24 mouse cellular contexts compared by ENCODE assay signal in the genomic region with DNA sequence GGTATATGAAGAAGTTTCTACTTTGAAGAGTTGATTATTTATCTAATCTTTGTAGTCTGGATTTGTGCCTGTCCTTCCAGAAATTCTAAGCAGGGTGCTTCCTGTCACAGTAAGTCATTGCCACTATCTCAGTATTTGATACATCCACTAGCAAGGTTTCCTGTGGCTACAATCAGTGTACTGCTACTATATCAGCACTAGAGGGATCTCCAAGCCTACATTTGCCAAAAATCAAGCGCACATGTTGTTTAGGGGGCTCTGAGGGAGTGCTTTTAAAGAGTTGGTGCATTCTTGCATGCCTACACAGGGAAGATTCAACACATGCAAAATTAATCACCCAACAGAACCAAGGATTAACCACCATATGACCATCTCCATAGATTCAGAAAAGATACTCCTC. TPM values are rescaled to one million over a fixed set of nuclear protein-coding genes. Genes with fewer than 3 reads are reported as not detected.
DNase-seq lines count a peak whose midpoint lies in the region; ATAC-seq and TF ChIP-seq lines count a peak whose summit lies in the region.
"Had no signal": no experiment of that assay in that cellular context is flagged by ENCODE, and none has a peak within 500 bp of the region (broad histone marks: within the 10 kb centered on the region; RNA-seq: fewer than 3 reads in every experiment).

No protein-coding gene starts in this region.

- dilution Hi-C loops in CH12.LX (cut with MboI; ENCODE audit: extremely low pct_ligation_motif_present, extremely low pct_unique_long_range_greater_than_20kb, low sequenced_read_pairs) = no loop called here

- peak; percentile 19; the same call in 1 of the 2 replicates for TF ChIP-seq CTCF in left cerebral cortex, adult 2 months (IDR thresholded peaks at IDR 0.05)
- peak in 1 of 2 experiments; percentile 48; a peak in 2 of 4 replicates for TF ChIP-seq CTCF in CH12.LX (conservative IDR thresholded peaks at IDR 0.05 in 1 of 2, IDR thresholded peaks at IDR 0.05 in 1 of 2; ENCODE audit: low read depth in 2 of 2, low read length in 2 of 2)
- TF ChIP-seq CTCF in cortical plate, adult 2 months (IDR thresholded peaks at IDR 0.05; ENCODE audit: extremely low read depth, insufficient read depth, low read length) = peak; percentile 14; the same call in 1 of the 2 replicates

- H3K9me3 ChIP-seq in CH12.LX (replicated peaks; ENCODE audit: low read length) = no peaks in the 10 kb centered on the region
- H3K9me3 ChIP-seq: embryonic facial prominence, embryonic 12.5 days; forebrain, embryonic 15.5 days; heart, embryonic 13.5 days; hindbrain, embryonic 15.5 days; liver, embryonic 13.5 days had no signal

- H3K27ac ChIP-seq in left cerebral cortex, adult 2 months = no peak overlapping the region
- H3K27ac ChIP-seq in CH12.LX (ENCODE audit: insufficient read depth, low read depth) = no peak overlapping the region
- no peak overlapping the region for H3K27ac ChIP-seq in cortical plate, adult 2 months (ENCODE audit: insufficient read depth, low read length)
- H3K27ac ChIP-seq: embryonic facial prominence, embryonic 12.5 days; forebrain, embryonic 15.5 days; heart, embryonic 13.5 days; hindbrain, embryonic 15.5 days; liver, embryonic 13.5 days had no signal

- H3K4me1 ChIP-seq in CH12.LX (ENCODE audit: control insufficient read depth in 1 of 2, insufficient read depth in 2 of 2) = peaks cover 0 to 4% of the 10 kb centered on the region in 2 experiments; a peak in 2 of 4 replicates
- no peaks in the 10 kb centered on the region for H3K4me1 ChIP-seq in cortical plate, adult 2 months (ENCODE audit: control insufficient read depth, insufficient read depth, low read length)
- H3K4me1 ChIP-seq: embryonic facial prominence, embryonic 12.5 days; forebrain, embryonic 15.5 days; heart, embryonic 13.5 days; hindbrain, embryonic 15.5 days; liver, embryonic 13.5 days had no signal

- in situ Hi-C loops in CH12.LX (cut with MboI; ENCODE audit: low pct_ligation_motif_present, low pct_unique_long_range_greater_than_20kb, low sequenced_read_pairs) = no loop called here

- H3K4me3 ChIP-seq in left cerebral cortex, adult 2 months = no peak overlapping the region
- H3K4me3 ChIP-seq in CH12.LX (replicated peaks in 1 of 3; ENCODE audit: low read depth in 2 of 3, low read length in 2 of 3, poor library complexity in 1 of 3) = no peak overlapping the region
- H3K4me3 ChIP-seq in cortical plate, adult 2 months (ENCODE audit: insufficient read depth, low read length) = no peak overlapping the region
- H3K4me3 ChIP-seq: embryonic facial prominence, embryonic 12.5 days; erythroblast, embryonic 14.5 days; forebrain, embryonic 15.5 days; heart, embryonic 13.5 days; hindbrain, embryonic 15.5 days; liver, embryonic 13.5 days had no signal

- TF ChIP-seq EP300 in CH12.LX (IDR thresholded peaks at IDR 0.05; ENCODE audit: low read length) = no peak

- intact Hi-C loops in heart, postnatal 25 days (cut with DNase I) = no loop called here
- intact Hi-C loops in left cerebral cortex, adult 2 months (cut with DNase I) = no loop called here

- no peaks in the 10 kb centered on the region for H3K36me3 ChIP-seq in CH12.LX (replicated peaks in 1 of 2; ENCODE audit: control insufficient read depth in 1 of 2, insufficient read depth in 1 of 2, low read length in 1 of 2)
- H3K36me3 ChIP-seq: embryonic facial prominence, embryonic 12.5 days; forebrain, embryonic 15.5 days; heart, embryonic 13.5 days; hindbrain, embryonic 15.5 days; liver, embryonic 13.5 days had no signal

- no peak for ATAC-seq in erythroid progenitor cell, adult 5-6 weeks (replicated peaks; ENCODE audit: low FRiP score, poor library complexity, severe bottlenecking)
- ATAC-seq: activated CD4-positive, CD25-positive, alpha-beta regulatory T cell, adult 4 months; forebrain, embryonic 15.5 days; midbrain, embryonic 16.5 days; Patski had no signal

- no peaks in the 10 kb centered on the region for H3K27me3 ChIP-seq in CH12.LX (replicated peaks)
- H3K27me3 ChIP-seq: embryonic facial prominence, embryonic 12.5 days; forebrain, embryonic 15.5 days; heart, embryonic 13.5 days; hindbrain, embryonic 15.5 days; liver, embryonic 13.5 days had no signal

- no peak overlapping the region for H3K4me2 ChIP-seq in CH12.LX (ENCODE audit: insufficient read depth, low read depth, poor library complexity, severe bottlenecking)
- H3K4me2 ChIP-seq: embryonic facial prominence, embryonic 12.5 days; forebrain, embryonic 15.5 days; heart, embryonic 13.5 days; hindbrain, embryonic 15.5 days; liver, embryonic 13.5 days had no signal

- no peak for TF ChIP-seq POLR2A in CH12.LX (IDR thresholded peaks at IDR 0.05; ENCODE audit: low read depth, low read length)
- no peak for TF ChIP-seq POLR2A in cortical plate, adult 2 months (IDR thresholded peaks at IDR 0.05; ENCODE audit: extremely low read depth, insufficient read depth, low read length)

- peak; percentile 50 for TF ChIP-seq RAD21 in CH12.LX (IDR thresholded peaks at IDR 0.05; ENCODE audit: low read depth, low read length)

- H3K9ac ChIP-seq in CH12.LX (ENCODE audit: insufficient read depth, low read depth) = no peak overlapping the region
- H3K9ac ChIP-seq: embryonic facial prominence, embryonic 12.5 days; forebrain, embryonic 15.5 days; heart, embryonic 13.5 days; hindbrain, embryonic 15.5 days; liver, embryonic 13.5 days had no signal

- DNase-seq in heart, adult 11 months = peak; percentile 7
- no peak for DNase-seq in heart, postnatal 25 days (ENCODE audit: low spot score)
- no peak for DNase-seq in left cerebral cortex, adult 2 months (ENCODE audit: extremely low spot score in 1 of 2, low spot score in 2 of 2)
- no peak for DNase-seq in left cerebral cortex, adult 9 months (ENCODE audit: low spot score in 2 of 2)
- no peak for DNase-seq in CH12.LX (ENCODE audit: extremely low read depth)
- DNase-seq: adrenal gland, postnatal 10 days; cerebellum, adult 9-11 months; heart, postnatal 4 days; kidney, adult 18-20 months; kidney, postnatal 14 days; layer of hippocampus, adult 9-11 months; liver, embryonic 13.5 days; lung, postnatal 14 days; right cerebral cortex, postnatal 4 days had no signal

- no peaks in the 10 kb centered on the region for H3K79me2 ChIP-seq in CH12.LX (replicated peaks; ENCODE audit: control insufficient read depth, extremely low read depth, insufficient read depth, poor library complexity, severe bottlenecking)

TF ChIP-seq in CH12.LX, 34 proteins besides CTCF, POLR2A, EP300 and RAD21:
- TF ChIP-seq MAFK (IDR thresholded peaks at IDR 0.05; ENCODE audit: insufficient replicate concordance, low read length) (no peak), NELFE (IDR thresholded peaks at IDR 0.05; ENCODE audit: low read depth, low read length) (no peak), JUN (IDR thresholded peaks at IDR 0.05; ENCODE audit: insufficient read depth, low read depth, low read length) (no peak), GABPA (IDR thresholded peaks at IDR 0.05; ENCODE audit: insufficient replicate concordance, low read depth, low read length) (no peak), ZC3H11A (IDR thresholded peaks at IDR 0.05; ENCODE audit: low read depth, low read length) (no peak), MEF2A (IDR thresholded peaks at IDR 0.05; ENCODE audit: borderline replicate concordance, low read depth, low read length) (no peak), HCFC1 (IDR thresholded peaks at IDR 0.05; ENCODE audit: low read depth, low read length) (no peak), MAZ (IDR thresholded peaks at IDR 0.05; ENCODE audit: low read depth, low read length) (no peak), BHLHE40 (IDR thresholded peaks at IDR 0.05; ENCODE audit: low read depth, low read length) (no peak), UBTF (IDR thresholded peaks at IDR 0.05; ENCODE audit: low read depth, low read length) (no peak), ELF1 (IDR thresholded peaks at IDR 0.05; ENCODE audit: low read depth, low read length) (no peak), ETS1 (conservative IDR thresholded peaks at IDR 0.05; ENCODE audit: low read depth, low read length) (no peak)
TF ChIP-seq in CH12.LX: peak in this region for 0.

RNA-seq across cellular contexts. Expression of gene 1110004F10Rik, which starts 21.5 kb away (rescaled TPM):
- 10 to 100 TPM; 51.5 to 53.2 TPM for total RNA-seq in heart, postnatal 25 days (2021)
- total RNA-seq in left cerebral cortex, adult 2 months (2021) = 10 to 100 TPM; 87.1 to 93.6 TPM
- total RNA-seq in CH12.LX (2012; rRNA removed) (120 and 129 TPM in 2 replicates), CH12.LX (2014; rRNA removed) (262 and 274 TPM in 2 replicates)
- polyA plus RNA-seq in CH12.LX (2012; ENCODE audit: insufficient read length, low read depth) = 196 and 274 TPM in 2 replicates
- polyA plus RNA-seq in cortical plate, adult 2 months (2012; rRNA removed) = 122 and 126 TPM in 2 replicates
- 50.7 and 81.8 TPM in 2 replicates for total RNA-seq in erythroid progenitor cell, adult 5-6 weeks (2015; ENCODE audit: low replicate concordance)
- 46.9 and 76.1 TPM in 2 replicates for total RNA-seq in erythroid progenitor cell, adult 5-6 weeks (2017; ENCODE audit: low replicate concordance)

RNA-seq across cellular contexts. Expression of gene Sox6, which starts 22.1 kb away (rescaled TPM):
- 10 to 100 TPM; 27.4 to 36.9 TPM for total RNA-seq in heart, postnatal 25 days (2021)
- 10 to 100 TPM; 29.7 to 32.7 TPM for total RNA-seq in left cerebral cortex, adult 2 months (2021)
- total RNA-seq in CH12.LX (2012; rRNA removed) = 1.0 and 1.3 TPM in 2 replicates
- 0.09 and 0.11 TPM in 2 replicates for total RNA-seq in CH12.LX (2014; rRNA removed)
- 0.78 and 0.90 TPM in 2 replicates for polyA plus RNA-seq in CH12.LX (2012; ENCODE audit: insufficient read length, low read depth)
- 9.4 and 9.8 TPM in 2 replicates for polyA plus RNA-seq in cortical plate, adult 2 months (2012; rRNA removed)
- total RNA-seq in erythroid progenitor cell, adult 5-6 weeks (2015; ENCODE audit: low replicate concordance) = 1,078 and 1,095 TPM in 2 replicates
- 892 and 1,010 TPM in 2 replicates for total RNA-seq in erythroid progenitor cell, adult 5-6 weeks (2017; ENCODE audit: low replicate concordance)
- polyA plus RNA-seq: activated CD4-positive, CD25-positive, alpha-beta regulatory T cell, adult 4 months had no signal

RNA-seq across cellular contexts. Expression of gene Gm4353, which starts 23.7 kb away (rescaled TPM):
- total RNA-seq in heart, postnatal 25 days (2021) = 1 to 10 TPM in 1 of 2 experiments, under 1 TPM in 1; 0.62 to 1.1 TPM
- 1 to 10 TPM; 2.5 to 2.8 TPM for total RNA-seq in left cerebral cortex, adult 2 months (2021)
- total RNA-seq in CH12.LX (2012; rRNA removed) (2.0 and 3.1 TPM in 2 replicates), CH12.LX (2014; rRNA removed) (30.0 and 34.1 TPM in 2 replicates)
- 0.74 TPM in 2 replicates for polyA plus RNA-seq in CH12.LX (2012; ENCODE audit: insufficient read length, low read depth)
- polyA plus RNA-seq in cortical plate, adult 2 months (2012; rRNA removed) = 1.1 and 1.2 TPM in 2 replicates
- not detected in 2 replicates for total RNA-seq in erythroid progenitor cell, adult 5-6 weeks (2015; ENCODE audit: low replicate concordance)
- total RNA-seq in erythroid progenitor cell, adult 5-6 weeks (2017; ENCODE audit: low replicate concordance) = 0.77 and 1.2 TPM in 2 replicates

Comparison
In these comparisons a context has a peak if more than half of its experiments do, and no peak if none do; other contexts are left out.
1. RNA of gene Sox6, which starts 22.1 kb away (total RNA-seq): 892 to 1,095 TPM in erythroid progenitor cell, adult 5-6 weeks; 27.4 to 36.9 TPM in heart, postnatal 25 days, 29.7 to 32.7 TPM in left cerebral cortex, adult 2 months and 0.09 to 1.3 TPM in CH12.LX; every median in the first group is over 10 times any median in the second.